Comparison of ENCODE assay signal across 8 mouse cellular contexts in genomic region chr1:164275455-164275954, GRCm38 (mm10). TPM values are rescaled to one million over a fixed set of nuclear protein-coding genes. Genes with fewer than 3 reads are reported as not detected.
A peak's percentile ranks its signal among the peaks of the same experiment; 100 is the strongest.
DNase-seq lines count a peak whose midpoint lies in the region; ATAC-seq and TF ChIP-seq lines count a peak whose summit lies in the region.

Gene Ccdc181, plus strand, starts transcription at chr1:164275585.

- peak; percentile 98 for DNase-seq in ZHBTc4 (ENCODE audit: low read depth, low spot score)
- DNase-seq in gastrocnemius, adult 2 months, result peak; percentile 95
- DNase-seq in hindlimb bud, embryonic 11.5 days (ENCODE audit: extremely low spot score, low read depth, low spot score), result peak; percentile 56
- DNase-seq in left cerebral cortex, adult 8-10 months (ENCODE audit: low spot score in 2 of 2), result peak; percentile 94 to 96
- DNase-seq in right cerebral cortex, postnatal 10 days (ENCODE audit: low spot score in 2 of 2), result peak; percentile 97 to 98
- DNase-seq in urinary bladder, postnatal 25 days (ENCODE audit: low spot score), result peak; percentile 90

- peak; percentile 99 for ATAC-seq in common myeloid progenitor, adult 5-6 weeks (replicated peaks; ENCODE audit: low read depth, poor library complexity, severe bottlenecking)

- H3K4me1 ChIP-seq in megakaryocyte, embryonic 14.5 days, result peaks cover 21% of the 10 kb centered on the region

- H3K9me3 ChIP-seq in megakaryocyte, embryonic 14.5 days, result peaks cover 7% of the 10 kb centered on the region; the same call in 1 of the 2 replicates

- intact Hi-C loops in gastrocnemius, adult 2 months (cut with DNase I), result no loop called here

- no peaks in the 10 kb centered on the region for H3K27me3 ChIP-seq in megakaryocyte, embryonic 14.5 days (replicated peaks)

- peak within 1 kb of the TSS; percentile 72 for H3K27ac ChIP-seq in gastrocnemius, adult 2 months

- peak within 1 kb of the TSS; percentile 85 for H3K4me3 ChIP-seq in gastrocnemius, adult 2 months
- peak within 1 kb of the TSS; percentile 99 for H3K4me3 ChIP-seq in megakaryocyte, embryonic 14.5 days (replicated peaks)

- TF ChIP-seq CTCF in gastrocnemius, adult 2 months (IDR thresholded peaks at IDR 0.05), result no peak

- H3K36me3 ChIP-seq in megakaryocyte, embryonic 14.5 days (replicated peaks; ENCODE audit: low read length), result peaks cover 19% of the 10 kb centered on the region

RNA-seq across cellular contexts. Expression of gene Ccdc181, which starts in this region (rescaled TPM):
- 37.2 and 38.9 TPM in 2 replicates for total RNA-seq in common myeloid progenitor, adult 5-6 weeks (2017)
- total RNA-seq in gastrocnemius, adult 2 months (2021), result 10 to 100 TPM; 11.2 to 11.8 TPM
- total RNA-seq in left cerebral cortex, adult 8-10 months (2022), result 10 to 100 TPM; 23.6 to 25.6 (median 24.5) TPM
- polyA plus RNA-seq in megakaryocyte, embryonic 14.5 days (2012; ENCODE audit: insufficient read depth, low replicate concordance), result 3.5 TPM in 1 of 2 replicates, not detected in the other

Comparison
In these comparisons a context has a peak if more than half of its experiments do, and no peak if none do; other contexts are left out.
1. Peak in every context shown above with its lines: DNase-seq, ATAC-seq, H3K4me3 ChIP-seq and H3K27ac ChIP-seq.